Mouse (Mus musculus) thymus, adult 2 months (tissue): ENCODE results near the gene Klrb1c. TPM values are rescaled to one million over a fixed set of nuclear protein-coding genes. Genes with fewer than 3 reads are reported as not detected.
A peak's percentile ranks its signal among the peaks of the same experiment; 100 is the strongest.

Source experiments
- DNase-seq: peaks from one replicate; pipeline ENCODE4 v3.0.0; 2021
- H3K27ac ChIP-seq: fragments of 200-500 bp; 2 replicates; pipeline ENCODE4 v1.5.1; 2012; ENCODE audit warnings: low read length, control low read depth; ENCODE audit not compliant: control insufficient read depth, insufficient read depth
- H3K27me3 ChIP-seq: fragments of 200-500 bp; 2 replicates; pipeline ENCODE4 v1.6.1; 2012; ENCODE audit warnings: mild to moderate bottlenecking, low read length, moderate library complexity, mixed read lengths; ENCODE audit not compliant: control insufficient read depth, insufficient read depth
- H3K36me3 ChIP-seq: fragments of 200-500 bp; 2 replicates; pipeline ENCODE4 v1.6.1; 2012; ENCODE audit warnings: mild to moderate bottlenecking, low read length, moderate library complexity; ENCODE audit not compliant: control insufficient read depth, insufficient read depth
- H3K4me1 ChIP-seq: fragments of 200-500 bp; replicated peaks from 2 replicates; pipeline ENCODE4 v1.6.1; 2012; ENCODE audit warnings: low read length; ENCODE audit not compliant: control insufficient read depth, insufficient read depth
- H3K4me3 ChIP-seq: fragments of 200-500 bp; 2 replicates; pipeline ENCODE4 v1.5.1; 2012; ENCODE audit warnings: mild to moderate bottlenecking, low read length, control low read depth, moderate library complexity; ENCODE audit not compliant: control insufficient read depth, insufficient read depth
- CTCF ChIP-seq: fragments of 200-500 bp; IDR thresholded peaks from 2 replicates; pipeline ENCODE4 v1.5.1; 2012; ENCODE audit warnings: mild to moderate bottlenecking, control low read depth, low read length, moderate library complexity, borderline replicate concordance; ENCODE audit not compliant: control insufficient read depth, poor library complexity, insufficient read depth; ENCODE audit errors: extremely low read depth
- POLR2A ChIP-seq: fragments of 200-500 bp; IDR thresholded peaks from 2 replicates; pipeline ENCODE4 v1.6.1; 2012; ENCODE audit warnings: mild to moderate bottlenecking, low read length, control low read depth, moderate library complexity; ENCODE audit not compliant: control insufficient read depth, poor library complexity, insufficient read depth; ENCODE audit errors: extremely low read depth
- WGBS: fragments of 180-500 bp; shearing (Covaris S2); methylation state at CpG from one replicate; pipeline ENCODE4 v1.1.7; 2018; 5-methylcytosine and 5-hydroxymethylcytosine counted together
- polyA plus RNA-seq: library from polyadenylated mRNA; depleted of rRNA; stranded (reverse); fragments of >200 nt; gene quantifications from 2 replicates; pipeline ENCODE4 v1.2.3, GENCODE M21; 2012; rRNA removed

The Klrb1c gene
- polyA plus RNA-seq, 1 experiment = 2.6 TPM

DNA sequence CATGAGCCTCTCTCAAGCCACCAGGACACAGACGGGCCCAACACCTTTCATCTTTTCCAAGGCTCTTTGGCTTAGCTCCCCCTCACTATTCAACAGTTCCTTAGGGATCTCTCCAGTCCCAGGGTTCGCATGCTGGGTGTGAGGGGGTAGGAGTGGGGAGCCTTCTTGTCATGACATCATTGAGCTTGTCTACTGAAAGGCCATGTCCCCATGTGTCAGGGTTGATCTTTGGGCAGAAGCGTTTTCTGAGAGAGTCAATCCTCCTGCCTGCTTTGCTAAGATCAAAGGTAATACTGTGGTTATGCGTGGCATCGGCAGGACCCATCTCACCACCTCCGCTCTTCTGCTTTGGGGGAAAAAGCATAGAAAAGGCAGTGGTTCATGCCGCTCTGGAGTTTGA, 51.6 kb downstream of the Klrb1c start:
- 89% methylated on average over 7 of the region's 7 CpGs for WGBS
- Histone ChIP-seq H3K36me3 (no peaks in the 10 kb centered on the region), H3K4me1 (0 out of 2 replicates have a peak, but pooled peaks cover 3% of the 10 kb centered on the region), H3K27ac (no peak overlapping the region), H3K27me3 (no peaks in the 10 kb centered on the region), H3K4me3 (no peak overlapping the region)
- TF ChIP-seq POLR2A = no peak
- no peak for TF ChIP-seq CTCF
- DNase-seq = no peak

DNA sequence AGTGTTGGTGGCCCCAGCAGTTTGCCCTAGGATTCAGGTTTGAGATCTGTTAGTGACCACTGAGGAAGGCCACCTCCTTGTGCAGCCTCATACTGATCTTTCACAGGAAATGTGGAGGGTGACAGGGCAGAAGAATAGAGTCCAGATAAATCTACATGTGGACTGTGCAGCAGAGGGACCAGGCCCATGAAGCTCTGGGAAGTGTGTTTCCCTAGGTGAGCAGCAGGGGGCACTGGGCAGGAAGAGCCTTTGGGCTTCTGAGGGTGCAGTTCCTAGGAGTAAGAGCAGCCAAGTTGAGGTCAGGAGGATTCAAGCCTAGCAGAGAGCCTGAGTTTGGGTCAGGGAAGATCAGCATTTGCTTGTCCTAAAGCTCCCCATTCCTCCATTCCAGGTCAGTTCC, 52.9 kb downstream of the Klrb1c start:
- no peak overlapping the region for H3K4me3 ChIP-seq
- no peak overlapping the region for H3K27ac ChIP-seq
- no peaks in the 10 kb centered on the region for H3K27me3 ChIP-seq
- H3K36me3 ChIP-seq = no peaks in the 10 kb centered on the region
- H3K4me1 ChIP-seq = 0 out of 2 replicates have a peak, but pooled peaks cover 3% of the 10 kb centered on the region
- peak; percentile 68; the same call in 1 of the 2 replicates for TF ChIP-seq CTCF
- no peak for TF ChIP-seq POLR2A
- peak; percentile 66 for DNase-seq

DNA sequence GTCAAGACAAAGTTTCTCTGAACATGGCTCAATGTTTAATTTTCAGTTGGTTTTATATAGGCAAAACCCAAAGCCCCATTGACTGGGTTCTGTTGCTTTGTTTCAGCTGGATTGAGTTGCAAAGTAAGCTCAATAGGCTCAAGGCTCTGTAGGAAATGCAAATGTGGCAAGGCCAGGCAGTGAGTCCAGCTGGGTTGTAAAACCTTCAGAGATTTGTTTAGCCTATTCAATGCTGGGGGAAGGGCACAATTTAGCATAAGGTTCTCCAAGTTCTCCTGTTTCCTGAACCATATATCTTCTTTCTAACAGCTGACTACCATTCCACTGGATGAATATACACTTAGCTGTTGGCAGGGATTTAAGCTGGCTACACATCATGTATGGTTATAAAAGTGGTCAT, 54.1 kb downstream of the Klrb1c start:
- DNase-seq = no peak
- H3K27ac ChIP-seq = no peak overlapping the region

DNA sequence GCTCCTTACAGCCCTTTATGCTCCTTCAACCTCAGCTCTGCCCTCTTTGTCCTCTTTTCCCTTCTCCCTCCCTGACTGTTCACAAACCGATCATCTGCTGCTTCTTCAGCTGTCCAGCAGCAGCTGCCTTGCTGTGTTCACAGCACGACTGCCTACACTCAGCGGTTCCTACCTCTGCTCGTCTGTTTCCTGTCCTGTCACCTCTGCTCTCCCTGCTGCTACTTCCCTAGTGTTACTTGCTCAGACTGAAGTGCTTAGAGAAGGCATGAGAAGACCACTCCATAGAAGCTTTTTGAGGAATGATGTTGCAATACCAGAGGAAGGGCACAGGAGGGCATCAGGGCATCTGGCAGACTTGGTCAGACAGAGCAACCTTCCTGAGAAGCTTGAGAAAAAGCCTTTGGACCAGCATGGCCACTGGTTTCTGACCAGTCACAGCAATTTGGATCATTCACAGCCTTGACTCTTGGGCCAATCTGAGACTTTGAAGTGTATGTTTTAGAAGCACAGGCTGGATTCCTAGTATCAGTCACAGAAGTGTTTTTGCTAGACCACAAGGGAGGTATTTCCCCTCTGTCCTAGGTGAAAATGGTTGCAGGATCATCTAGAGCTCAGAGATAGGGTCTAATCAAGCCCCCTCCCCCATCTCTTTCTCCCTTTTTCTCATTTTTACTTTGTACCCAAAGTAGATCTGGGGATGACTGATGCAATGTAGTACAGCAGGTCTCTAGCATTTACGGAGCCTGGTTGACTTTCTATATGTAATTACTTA, 54.9 kb downstream of the Klrb1c start:
- Histone ChIP-seq H3K27ac (no peak overlapping the region), H3K27me3 (no peaks in the 10 kb centered on the region), H3K36me3 (no peaks in the 10 kb centered on the region), H3K4me3 (no peak overlapping the region), H3K4me1 (0 out of 2 replicates have a peak, but pooled peaks cover 3% of the 10 kb centered on the region)
- TF ChIP-seq POLR2A = no peak
- TF ChIP-seq CTCF = no peak
- 47% methylated on average over 5 of the region's 5 CpGs for WGBS
- no peak for DNase-seq

More for the DNA sequence above, 54.1 kb downstream of the Klrb1c start:
- H3K4me1 ChIP-seq = 0 out of 2 replicates have a peak, but pooled peaks cover 3% of the 10 kb centered on the region
- no peaks in the 10 kb centered on the region for H3K36me3 ChIP-seq
- TF ChIP-seq POLR2A (no peak), CTCF (no peak)
- H3K4me3 ChIP-seq = no peak overlapping the region
- H3K27me3 ChIP-seq = no peaks in the 10 kb centered on the region

DNA sequence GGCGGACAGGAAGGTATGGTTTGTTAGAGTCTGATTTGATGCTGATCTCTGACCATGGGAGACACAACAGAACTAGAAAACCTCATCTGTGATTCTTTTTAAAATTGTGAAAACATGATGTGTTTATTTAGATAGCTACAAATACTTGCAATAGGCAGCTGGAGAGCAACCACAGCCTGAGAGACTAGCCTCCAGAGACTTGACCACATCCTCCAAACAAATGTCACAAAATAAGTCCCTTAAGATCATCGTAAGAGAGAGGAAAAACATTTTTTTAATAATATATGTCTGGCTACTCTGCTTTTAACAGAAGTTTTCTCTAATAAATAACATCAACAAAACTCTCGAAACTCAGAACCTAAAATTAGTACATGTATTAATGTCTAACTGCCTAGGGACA, 57.0 kb downstream of the Klrb1c start:
- Histone ChIP-seq H3K27ac (no peak overlapping the region), H3K4me3 (no peak overlapping the region), H3K36me3 (no peaks in the 10 kb centered on the region), H3K27me3 (no peaks in the 10 kb centered on the region), H3K4me1 (0 out of 2 replicates have a peak, but pooled peaks cover 3% of the 10 kb centered on the region)
- DNase-seq = no peak
- whole genome bisulfite sequencing = 67% methylated on average over 3 of the region's 3 CpGs
- no peak for TF ChIP-seq POLR2A
- TF ChIP-seq CTCF = no peak

Other genes with a start within 250 kb of the Klrb1c start
- 0.31 and 0.73 TPM in 2 replicates for gene A2ml1, start 207.6 kb downstream of the Klrb1c start, polyA plus RNA-seq
- 0.52 and 0.67 TPM in 2 replicates for gene Klrb1a, start 165.7 kb downstream of the Klrb1c start, polyA plus RNA-seq
- gene Clec2h, start 126.8 kb downstream of the Klrb1c start, polyA plus RNA-seq = not detected in 2 replicates
- gene Klrb1, start 66.2 kb downstream of the Klrb1c start, polyA plus RNA-seq = not detected in 2 replicates
- gene Gm44511, start 37.1 kb upstream of the Klrb1c start, polyA plus RNA-seq = 0.59 TPM in 1 of 2 replicates, not detected in the other
- gene Klrb1b, start 37.1 kb upstream of the Klrb1c start, polyA plus RNA-seq = 0.54 and 0.85 TPM in 2 replicates
- gene Clec2i, start 98.4 kb upstream of the Klrb1c start, polyA plus RNA-seq = 9.6 and 12.1 TPM in 2 replicates
- 17.8 and 18.6 TPM in 2 replicates for gene BC035044, start 101.9 kb upstream of the Klrb1c start, polyA plus RNA-seq
- 0.13 and 0.35 TPM in 2 replicates for gene Clec2g, start 145.2 kb upstream of the Klrb1c start, polyA plus RNA-seq